ENCODE assay signal across 21 mouse cellular contexts in the genomic region with DNA sequence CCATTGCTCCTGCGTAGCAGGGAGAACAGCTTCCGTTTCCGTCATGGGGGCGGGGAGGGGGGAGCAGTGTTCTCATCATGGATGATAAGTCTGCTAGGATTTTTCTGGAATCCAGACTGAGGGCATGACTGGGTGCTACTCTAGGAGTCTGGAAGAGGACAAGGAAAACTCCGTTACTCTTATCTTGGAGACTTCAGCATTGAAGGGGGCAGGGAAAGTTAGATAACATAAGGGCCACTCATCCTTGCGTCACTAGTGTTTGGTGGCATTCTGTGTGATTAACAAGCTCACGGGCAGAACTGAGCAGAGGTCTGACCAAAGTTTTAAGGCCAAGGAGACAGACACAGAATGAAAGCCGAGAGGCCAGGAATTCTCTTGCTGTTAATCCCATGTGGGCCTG. TPM values are rescaled to one million over a fixed set of nuclear protein-coding genes. Genes with fewer than 3 reads are reported as not detected.
DNase-seq lines count a peak whose midpoint lies in the region; ATAC-seq and TF ChIP-seq lines count a peak whose summit lies in the region.
"Had no signal": no experiment of that assay in that cellular context is flagged by ENCODE, and none has a peak within 500 bp of the region (broad histone marks: within the 10 kb centered on the region; RNA-seq: fewer than 3 reads in every experiment).

No protein-coding gene starts in this region.

- peaks cover 37% of the 10 kb centered on the region for H3K4me1 ChIP-seq in hindbrain, embryonic 10.5 days (replicated peaks)
- H3K4me1 ChIP-seq in hindbrain, embryonic 11.5 days (replicated peaks; ENCODE audit: control insufficient read depth, insufficient read depth, low read length), result no peaks in the 10 kb centered on the region
- peaks cover 14 to 19% of the 10 kb centered on the region in 2 experiments for H3K4me1 ChIP-seq in MEL (ENCODE audit: control insufficient read depth in 1 of 2, insufficient read depth in 2 of 2, low read length in 2 of 2)
- H3K4me1 ChIP-seq: embryonic facial prominence, embryonic 15.5 days; forebrain, embryonic 15.5 days; hindbrain, embryonic 15.5 days had no signal

- no peaks in the 10 kb centered on the region for H3K79me2 ChIP-seq in MEL (ENCODE audit: control insufficient read depth, insufficient read depth, low read length, poor library complexity)

- peak; percentile 20 to 38 for DNase-seq in adrenal gland, postnatal 36 days
- no peak for DNase-seq in adrenal gland, adult 18-20 months (ENCODE audit: low spot score in 2 of 2)
- no peak for DNase-seq in hindbrain, embryonic 10.5 days (ENCODE audit: low spot score)
- DNase-seq in hindbrain, embryonic 11.5 days (ENCODE audit: low spot score), result no peak
- peak; percentile 71 for DNase-seq in MEL (ENCODE audit: low read depth, low spot score)
- peak; percentile 10 for DNase-seq in c-Kit-positive CD71-positive TER-119-positive erythroid progenitor cells, embryonic 14.5 days (ENCODE audit: low spot score)
- no peak for DNase-seq in Muller cell, postnatal 12 days (ENCODE audit: inconsistent ontology term)
- no peak for DNase-seq in B cell, adult 2 months
- DNase-seq: cerebellum, adult 2 months; cerebellum, postnatal 10 days; gastrocnemius, postnatal 14 days; heart, adult 2 months; heart, postnatal 14 days; kidney, adult 2 months had no signal

- TF ChIP-seq CTCF in MEL (IDR thresholded peaks at IDR 0.05 in 2 of 3, conservative IDR thresholded peaks at IDR 0.05 in 1 of 3; ENCODE audit: control insufficient read depth in 1 of 3, insufficient read depth in 1 of 3, low read depth in 2 of 3, low read length in 3 of 3, poor library complexity in 1 of 3, severe bottlenecking in 1 of 3), result no peak

- 87% methylated on average over 8 of the region's 8 CpGs for WGBS in hindbrain, embryonic 10.5 days
- WGBS in hindbrain, embryonic 11.5 days, result 83% methylated on average over 8 of the region's 8 CpGs

- ATAC-seq in hindbrain, embryonic 11.5 days (ENCODE audit: low FRiP score), result no peak
- ATAC-seq: CD4-positive, CD25-positive, alpha-beta regulatory T cell, adult 4 months; forebrain, embryonic 15.5 days; intestine, embryonic 16.5 days had no signal

- H3K36me3 ChIP-seq in hindbrain, embryonic 10.5 days, result peaks cover 6% of the 10 kb centered on the region; the same call in 1 of the 2 replicates
- no peaks in the 10 kb centered on the region for H3K36me3 ChIP-seq in hindbrain, embryonic 11.5 days (ENCODE audit: control insufficient read depth, insufficient read depth, low read length)
- H3K36me3 ChIP-seq in MEL (ENCODE audit: control insufficient read depth in 1 of 2, insufficient read depth in 2 of 2, low read length in 2 of 2), result peaks cover 0 to 12% of the 10 kb centered on the region in 2 experiments; a peak in 2 of 4 replicates
- H3K36me3 ChIP-seq: embryonic facial prominence, embryonic 15.5 days; G1E; hindbrain, embryonic 15.5 days had no signal

- H3K27me3 ChIP-seq in hindbrain, embryonic 10.5 days (ENCODE audit: insufficient read depth, poor library complexity, severe bottlenecking), result no peaks in the 10 kb centered on the region
- H3K27me3 ChIP-seq in hindbrain, embryonic 11.5 days (ENCODE audit: control insufficient read depth, insufficient read depth, low read length), result no peaks in the 10 kb centered on the region
- no peaks in the 10 kb centered on the region for H3K27me3 ChIP-seq in MEL (ENCODE audit: control insufficient read depth in 1 of 2, insufficient read depth in 2 of 2, low read length in 2 of 2)
- H3K27me3 ChIP-seq: embryonic facial prominence, embryonic 15.5 days; forebrain, embryonic 15.5 days; hindbrain, embryonic 15.5 days had no signal

- no peak for TF ChIP-seq RAD21 in MEL (IDR thresholded peaks at IDR 0.05; ENCODE audit: low read depth, low read length)

- H3K27ac ChIP-seq in hindbrain, embryonic 10.5 days, result peak overlapping the region; percentile 62
- H3K27ac ChIP-seq in hindbrain, embryonic 11.5 days (ENCODE audit: low read depth, low read length), result no peak overlapping the region
- H3K27ac ChIP-seq in MEL (ENCODE audit: control insufficient read depth, low read depth, low read length), result peak overlapping the region; percentile 54
- H3K27ac ChIP-seq: embryonic facial prominence, embryonic 15.5 days; forebrain, embryonic 15.5 days; heart, adult 2 months; hindbrain, embryonic 15.5 days had no signal

- peak; percentile 75 to 82 for TF ChIP-seq EP300 in MEL (IDR thresholded peaks at IDR 0.05; ENCODE audit: low read depth in 1 of 2, low read length in 2 of 2)

- no peak for TF ChIP-seq POLR2A in MEL (IDR thresholded peaks at IDR 0.05; ENCODE audit: control insufficient read depth in 1 of 2, insufficient read depth in 1 of 2, low read depth in 1 of 2, low read length in 2 of 2, poor library complexity in 1 of 2)

- no peak overlapping the region for H3K4me2 ChIP-seq in hindbrain, embryonic 11.5 days (replicated peaks; ENCODE audit: low read depth, low read length)
- H3K4me2 ChIP-seq: embryonic facial prominence, embryonic 15.5 days; forebrain, embryonic 15.5 days; hindbrain, embryonic 15.5 days had no signal

- no peaks in the 10 kb centered on the region for H3K9me3 ChIP-seq in hindbrain, embryonic 10.5 days
- no peaks in the 10 kb centered on the region for H3K9me3 ChIP-seq in hindbrain, embryonic 11.5 days (ENCODE audit: control insufficient read depth, low read length)
- H3K9me3 ChIP-seq in MEL (replicated peaks; ENCODE audit: insufficient read depth, low read length), result no peaks in the 10 kb centered on the region
- H3K9me3 ChIP-seq: embryonic facial prominence, embryonic 15.5 days; forebrain, embryonic 15.5 days; G1E; hindbrain, embryonic 15.5 days had no signal

- no peak overlapping the region for H3K4me3 ChIP-seq in hindbrain, embryonic 10.5 days
- H3K4me3 ChIP-seq in hindbrain, embryonic 11.5 days (ENCODE audit: low read depth, low read length), result no peak overlapping the region
- peak overlapping the region in 1 of 2 experiments; percentile 1; a peak in 1 of 4 replicates for H3K4me3 ChIP-seq in MEL (ENCODE audit: control insufficient read depth in 1 of 2, insufficient read depth in 1 of 2, low read depth in 2 of 2, low read length in 2 of 2)
- H3K4me3 ChIP-seq: embryonic facial prominence, embryonic 15.5 days; erythroblast, embryonic 14.5 days; forebrain, embryonic 15.5 days; heart, adult 2 months; hindbrain, embryonic 15.5 days had no signal

- no peak overlapping the region for H3K9ac ChIP-seq in hindbrain, embryonic 11.5 days (ENCODE audit: low read depth, low read length)
- H3K9ac ChIP-seq in MEL (ENCODE audit: control insufficient read depth, low read depth, low read length, poor library complexity, severe bottlenecking), result peak overlapping the region; percentile 35
- H3K9ac ChIP-seq: embryonic facial prominence, embryonic 15.5 days; forebrain, embryonic 15.5 days; hindbrain, embryonic 15.5 days had no signal

TF ChIP-seq in MEL, 35 proteins besides CTCF, POLR2A, EP300 and RAD21 (continues in another document):
- TF ChIP-seq ZMIZ1 (IDR thresholded peaks at IDR 0.05; ENCODE audit: low read depth, low read length) (0 out of 2 replicates have a peak, but pooled peaks have one; percentile 3), ZKSCAN1 (IDR thresholded peaks at IDR 0.05; ENCODE audit: low read depth, low read length) (no peak), ELF1 (IDR thresholded peaks at IDR 0.05; ENCODE audit: low read depth, low read length) (no peak), HCFC1 (IDR thresholded peaks at IDR 0.05; ENCODE audit: low read depth, low read length) (peak; percentile 44; the same call in 1 of the 2 replicates), UBTF (IDR thresholded peaks at IDR 0.05; ENCODE audit: borderline replicate concordance, insufficient read depth, low read depth, low read length) (no peak), ZNF384 (IDR thresholded peaks at IDR 0.05; ENCODE audit: low read depth, low read length) (no peak), JUND (IDR thresholded peaks at IDR 0.05; ENCODE audit: low read depth, low read length) (no peak), MAX (IDR thresholded peaks at IDR 0.05; ENCODE audit: low read length) (no peak), ZC3H11A (IDR thresholded peaks at IDR 0.05; ENCODE audit: low read depth, low read length) (no peak), RCOR1 (IDR thresholded peaks at IDR 0.05; ENCODE audit: low read depth, low read length) (0 out of 2 replicates have a peak, but pooled peaks have one; percentile 10), CHD1 (IDR thresholded peaks at IDR 0.05; ENCODE audit: low read depth, low read length) (no peak), TAL1 (IDR thresholded peaks at IDR 0.05; ENCODE audit: low read length) (0 out of 2 replicates have a peak, but pooled peaks have one; percentile 23), TBP (IDR thresholded peaks at IDR 0.05; ENCODE audit: low read depth, low read length) (peak; percentile 47; the same call in 1 of the 2 replicates), SMC3 (IDR thresholded peaks at IDR 0.05; ENCODE audit: low read depth, low read length) (no peak), NELFE (IDR thresholded peaks at IDR 0.05; ENCODE audit: low read depth, low read length) (peak; percentile 22; the same call in 1 of the 2 replicates), E2F4 (IDR thresholded peaks at IDR 0.05; ENCODE audit: borderline replicate concordance, low read depth, low read length) (no peak), USF1 (IDR thresholded peaks at IDR 0.05; ENCODE audit: low read depth, low read length) (no peak), TCF12 (IDR thresholded peaks at IDR 0.05; ENCODE audit: low read depth, low read length) (peak; percentile 71), MYB (IDR thresholded peaks at IDR 0.05; ENCODE audit: low read depth, low read length) (peak; percentile 73), ETS1 (IDR thresholded peaks at IDR 0.05; ENCODE audit: low read depth, low read length) (peak; percentile 64), MEF2A (IDR thresholded peaks at IDR 0.05; ENCODE audit: extremely low read depth, insufficient replicate concordance, low read depth, low read length, poor library complexity, severe bottlenecking) (no peak), SIN3A (IDR thresholded peaks at IDR 0.05; ENCODE audit: low read length) (peak; percentile 42; the same call in 1 of the 2 replicates), MAZ (IDR thresholded peaks at IDR 0.05; ENCODE audit: low read depth, low read length) (peak; percentile 1; the same call in 1 of the 2 replicates), MAFK (IDR thresholded peaks at IDR 0.05; ENCODE audit: borderline replicate concordance, low read depth, low read length) (no peak)

RNA-seq across cellular contexts. Expression of gene Rab11fip4, which starts 42.4 kb away (rescaled TPM):
- total RNA-seq in adrenal gland, postnatal 36 days (2021), result 1 to 10 TPM; 2.4 to 2.7 TPM
- total RNA-seq in adrenal gland, adult 18-20 months (2021), result 1 to 10 TPM; 2.0 to 4.3 TPM
- 15.0 and 15.6 TPM in 2 replicates for polyA plus RNA-seq in hindbrain, embryonic 10.5 days (2016; fragmentation: Nextera tagmentation; extraction: Ambion mirVana)
- polyA plus RNA-seq in hindbrain, embryonic 11.5 days (2014; fragmentation: Nextera tagmentation; extraction: Ambion mirVana), result 11.5 and 11.6 TPM in 2 replicates
- total RNA-seq in MEL (2012; rRNA removed), result under 0.01 TPM in 1 of 2 replicates, not detected in the other
- under 1 TPM in 1 of 2 experiments, not detected in 1; 0.03 TPM for polyA plus RNA-seq in MEL (2012; ENCODE audit: insufficient read depth in 1 of 2, insufficient read length in 2 of 2, low read depth in 1 of 2, low replicate concordance in 2 of 2, missing spikeins in 1 of 2)
- polyA plus RNA-seq: erythroblast, embryonic 14.5 days; G1E had no signal

Comparison
In these comparisons a context has a peak if more than half of its experiments do, and no peak if none do; other contexts are left out.
1. DNase-seq: peak in adrenal gland, postnatal 36 days (2 of 2), MEL (single experiment) and c-Kit-positive CD71-positive TER-119-positive erythroid progenitor cells, embryonic 14.5 days (single experiment); none in adrenal gland, adult 18-20 months (0 of 2), hindbrain, embryonic 10.5 days (single experiment), hindbrain, embryonic 11.5 days (single experiment), Muller cell, postnatal 12 days (single experiment) and B cell, adult 2 months (0 of 2).